Mouse (Mus musculus) heart, postnatal 4 days (tissue): Measurements from ENCODE around the gene Col7a1. TPM values are rescaled to one million over a fixed set of nuclear protein-coding genes. Genes with fewer than 3 reads are reported as not detected.

Experiments
- DNase-seq: peaks from one replicate; pipeline ENCODE4 v3.0.0; 2021
- microRNA-seq, 2 experiments: library from miRNA; unstranded; fragments of <30 nt; microRNA quantifications; one replicate each; pipeline ENCODE4 v1.2.0; 2021 to 2022
- total RNA-seq, 2 experiments: library from RNA; stranded (reverse); gene quantifications; 2 replicates each; pipeline ENCODE4 v1.2.3; 2021

Col7a1 gene
- total RNA-seq, 2 experiments from 2014 or later: 0.81 to 1.3 TPM

DNA sequence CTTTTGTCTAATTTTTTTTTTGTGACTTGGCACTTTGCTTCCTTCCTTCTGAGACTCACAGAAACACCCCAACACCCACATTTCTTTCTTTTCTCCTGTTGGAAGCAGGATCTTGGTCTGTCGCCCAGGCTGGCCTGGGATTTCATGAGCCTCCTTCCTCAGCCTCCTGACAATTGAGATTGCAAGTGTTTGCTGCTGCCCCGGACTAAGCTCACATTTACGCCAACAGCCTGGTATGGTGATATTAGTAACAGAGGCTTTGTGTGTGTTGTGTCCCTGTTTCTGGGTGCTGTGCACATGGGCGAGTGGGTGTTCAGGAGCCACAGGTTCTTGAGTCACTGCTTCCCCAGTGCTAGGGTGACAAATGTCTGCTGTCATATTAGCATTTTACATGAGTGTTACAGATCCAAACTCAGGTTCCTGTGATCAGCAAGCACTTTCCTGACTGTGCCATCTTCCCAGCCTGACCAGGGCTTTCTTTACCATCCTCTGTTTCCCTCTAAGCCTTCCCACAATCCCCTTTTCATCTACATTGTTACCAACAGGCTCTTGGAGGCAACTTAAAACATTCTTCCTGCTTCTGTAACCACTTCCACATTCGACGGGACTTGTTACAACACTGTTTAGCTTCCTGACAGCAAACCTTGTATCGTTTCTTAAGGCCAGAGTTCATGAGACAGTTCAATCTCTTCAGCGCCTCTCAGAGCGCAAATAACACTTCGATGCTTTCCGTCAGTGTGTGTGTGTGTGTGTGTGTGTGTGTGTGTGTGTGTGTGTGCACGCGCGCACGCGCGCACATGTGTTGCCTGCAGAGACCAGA is 69.7 kb downstream of the Col7a1 start:
- peak; percentile 3 for DNase-seq

DNA sequence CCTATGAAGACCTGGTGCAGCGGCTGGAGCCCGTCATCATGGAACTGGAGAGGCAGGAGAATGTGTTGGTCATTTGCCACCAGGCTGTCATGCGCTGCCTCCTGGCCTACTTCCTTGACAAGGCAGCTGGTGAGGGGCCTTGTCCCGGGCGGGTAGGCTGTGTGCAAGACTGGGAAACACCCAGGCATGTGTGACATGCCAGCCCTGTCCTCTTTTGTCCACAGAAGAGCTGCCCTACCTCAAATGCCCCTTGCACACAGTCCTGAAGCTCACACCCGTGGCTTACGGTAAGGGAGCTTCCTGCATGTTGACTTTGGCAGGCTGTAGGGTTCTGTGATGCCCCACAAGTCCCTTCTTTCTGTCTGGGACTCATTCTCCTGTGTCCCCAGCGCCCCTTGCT is 74.1 kb downstream of the Col7a1 start:
- peak; percentile 51 for DNase-seq

DNA sequence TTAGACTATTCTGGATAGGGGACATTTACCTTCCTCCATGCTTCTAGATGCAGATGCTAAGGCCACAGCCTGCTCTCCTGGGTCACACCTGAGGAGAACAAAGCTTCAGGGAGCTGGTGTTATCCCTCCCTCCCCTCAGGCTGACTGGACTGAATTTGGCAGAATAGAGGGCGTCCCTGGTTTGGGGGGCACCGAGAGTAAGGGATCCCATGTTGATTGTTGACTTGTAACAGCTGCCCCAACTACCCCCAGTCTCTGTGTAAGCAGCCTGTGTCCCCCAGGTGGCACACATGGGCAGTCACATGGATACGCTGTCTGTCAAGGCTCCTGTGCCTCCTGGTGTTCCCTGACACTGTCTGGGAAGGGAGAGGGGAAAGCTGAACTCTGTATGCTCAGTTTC is 75.0 kb downstream of the Col7a1 start:
- no peak for DNase-seq

DNA sequence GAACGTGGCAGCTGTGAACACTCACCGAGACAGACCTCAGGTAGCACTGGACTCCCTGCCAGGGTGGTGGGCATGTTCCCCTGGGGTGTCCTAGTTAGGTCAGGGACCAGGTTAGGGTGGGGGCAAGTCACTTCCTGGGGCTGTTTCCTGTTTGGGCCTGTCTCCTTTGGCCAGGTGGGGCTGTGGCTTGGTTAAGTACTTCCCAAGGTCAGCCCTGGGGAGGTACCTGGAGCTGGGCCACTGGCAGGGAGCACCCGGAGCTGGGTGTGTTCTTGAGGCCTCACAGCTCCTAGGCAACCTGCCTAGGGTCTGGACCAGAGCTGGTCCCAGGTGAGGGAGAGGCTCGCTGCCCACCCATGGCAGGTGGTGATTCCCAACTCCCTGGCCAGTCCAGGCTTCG is 75.5 kb downstream of the Col7a1 start:
- DNase-seq: peak; percentile 5

DNA sequence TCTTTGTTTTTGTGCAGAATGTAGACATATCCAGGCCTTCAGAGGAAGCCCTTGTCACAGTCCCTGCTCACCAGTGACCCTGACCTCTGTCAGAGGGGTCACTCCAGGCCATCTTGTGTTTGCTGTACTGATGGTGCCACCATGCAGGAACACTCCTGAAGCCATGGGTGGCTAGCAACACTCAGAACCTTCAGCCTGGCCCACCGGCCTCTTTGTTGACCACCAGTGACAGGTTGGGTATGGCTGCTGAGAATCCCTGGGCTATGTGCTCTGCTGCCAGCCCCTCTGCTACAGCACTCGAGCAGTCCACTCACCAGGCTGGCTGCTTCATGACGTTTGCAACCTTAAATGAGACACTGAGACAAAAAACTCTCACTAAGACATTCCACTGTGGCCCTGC is 76.9 kb downstream of the Col7a1 start:
- DNase-seq: no peak

DNA sequence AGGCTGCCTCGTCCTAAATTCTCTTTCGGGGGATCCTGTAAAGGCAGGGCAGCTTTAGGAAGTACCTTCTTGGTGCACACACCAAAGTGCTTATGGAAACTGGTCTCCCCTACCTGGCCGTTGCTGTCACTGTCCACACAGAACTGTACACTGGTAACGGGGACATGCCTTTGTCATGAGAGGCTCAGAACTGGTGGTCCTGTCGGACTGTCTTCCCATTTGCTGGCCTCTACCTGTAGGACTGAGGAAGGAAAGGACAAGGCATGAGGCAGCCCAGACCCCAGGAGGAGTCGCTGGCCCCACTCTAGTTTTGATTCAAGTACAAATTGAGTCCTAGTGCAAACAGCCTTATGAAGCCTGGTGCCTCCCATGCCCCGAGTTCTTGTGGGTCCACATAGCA is 77.6 kb downstream of the Col7a1 start:
- DNase-seq: no peak

DNA sequence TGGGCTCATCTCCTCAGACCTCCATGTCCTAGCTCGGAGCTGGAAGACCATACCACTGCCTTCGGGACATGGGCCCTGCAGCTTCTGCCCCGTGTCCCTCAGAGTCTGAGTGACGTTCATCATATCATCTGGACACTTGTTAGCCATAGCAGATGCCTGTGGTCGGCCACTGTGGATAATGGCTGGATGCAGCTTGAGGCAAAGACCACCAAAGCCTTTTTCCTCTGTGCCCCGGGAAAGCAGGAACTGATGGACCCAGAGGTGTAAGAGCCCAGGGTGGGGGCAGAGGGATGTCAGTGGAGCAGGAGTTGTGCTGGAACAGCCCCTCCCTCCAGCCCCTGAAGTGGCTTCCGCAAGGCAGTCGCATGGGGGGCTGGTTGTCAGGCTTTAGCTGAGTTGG is 78.3 kb downstream of the Col7a1 start:
- no peak for DNase-seq

DNA sequence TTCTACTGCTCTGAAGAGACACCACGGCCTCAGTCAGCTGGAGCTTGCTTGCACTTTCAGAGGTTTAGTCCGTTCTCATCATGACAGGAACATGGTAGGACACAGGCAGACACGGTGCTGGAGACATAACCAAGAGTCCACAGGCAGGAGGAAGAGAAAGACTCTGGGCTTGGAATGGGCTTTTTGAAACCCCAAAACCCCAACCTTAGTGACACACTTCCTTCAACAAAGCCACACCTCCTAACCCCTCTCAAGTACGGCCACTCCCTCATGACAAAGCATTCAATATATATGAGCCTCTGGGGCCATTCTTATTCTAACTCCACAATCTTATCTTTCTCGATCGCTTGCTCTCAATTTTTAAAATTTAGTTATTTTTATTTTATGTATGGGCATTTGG is 79.0 kb downstream of the Col7a1 start:
- no peak for DNase-seq

Small RNA genes within 50 kb of the gene (microRNA-seq; reads per million reads assigned to microRNA genes)
- 0 reads per million in 2 experiments for gene Mir711

Other genes starting within 250 kb of the Col7a1 start
- gene Ip6k2, start 169.8 kb upstream of the Col7a1 start, total RNA-seq: 10 to 100 TPM; 43.7 to 48.5 TPM
- gene Nckipsd, start 145.2 kb upstream of the Col7a1 start, total RNA-seq: 1 to 10 TPM; 8.1 to 8.2 TPM
- under 1 TPM; 0.07 TPM for gene Celsr3, start 127.3 kb upstream of the Col7a1 start, total RNA-seq
- gene Slc26a6, start 100.3 kb upstream of the Col7a1 start, total RNA-seq: 10 to 100 TPM in 1 of 2 experiments, 1 to 10 TPM in 1; 8.4 to 10.1 TPM
- gene Tmem89, start 39.0 kb upstream of the Col7a1 start, total RNA-seq: not detected
- gene Uqcrc1, start 17.0 kb upstream of the Col7a1 start, total RNA-seq: 1,000 to 10,000 TPM; 1,397 to 1,461 TPM
- gene Ucn2, start 32.4 kb downstream of the Col7a1 start, total RNA-seq: not detected
- 1 to 10 TPM; 3.4 TPM for gene Pfkfb4, start 38.2 kb downstream of the Col7a1 start, total RNA-seq
- gene Shisa5, start 85.0 kb downstream of the Col7a1 start, total RNA-seq: 10 to 100 TPM; 48.2 to 50.4 TPM
- gene Trex1, start 106.1 kb downstream of the Col7a1 start, total RNA-seq: 1 to 10 TPM; 9.1 to 9.3 TPM
- 10 to 100 TPM; 10.4 to 11.1 TPM for gene Atrip, start 120.5 kb downstream of the Col7a1 start, total RNA-seq
- gene Ccdc51, start 128.9 kb downstream of the Col7a1 start, total RNA-seq: 10 to 100 TPM; 11.5 to 12.2 TPM
- 100 to 1,000 TPM; 294 to 307 TPM for gene Tma7, start 129.0 kb downstream of the Col7a1 start, total RNA-seq
- 10 to 100 TPM; 31.0 to 31.5 TPM for gene Plxnb1, start 141.8 kb downstream of the Col7a1 start, total RNA-seq
- not detected for gene Fbxw21, start 208.5 kb downstream of the Col7a1 start, total RNA-seq
- not detected for gene Fbxw13, start 242.4 kb downstream of the Col7a1 start, total RNA-seq